Mouse (Mus musculus) lung, adult 2 months (tissue): Measurements from ENCODE around the gene Cyp2c37. TPM values are rescaled to one million over a fixed set of nuclear protein-coding genes. Genes with fewer than 3 reads are reported as not detected.
"Not testable (repeated sequence)": the region's sequence is repeated elsewhere in the genome, so short reads cannot be mapped to it uniquely, and the experiment has no call there.

Experiments used
- DNase-seq: peaks from one replicate; pipeline ENCODE4 v3.0.0; 2022
- H3K4me1 ChIP-seq: fragments of 200-500 bp; 2 replicates; pipeline ENCODE4 v1.6.1; 2011; ENCODE audit warnings: low read length; ENCODE audit not compliant: control insufficient read depth, insufficient read depth
- H3K4me3 ChIP-seq: fragments of 200-500 bp; replicated peaks from 2 replicates; pipeline ENCODE3; 2011; ENCODE audit warnings: low read depth, mild to moderate bottlenecking, control low read depth, low read length; ENCODE audit errors: extremely low read depth
- CTCF ChIP-seq: fragments of 200-500 bp; IDR thresholded peaks from 2 replicates; pipeline ENCODE4 v1.5.1; 2011; ENCODE audit warnings: mild to moderate bottlenecking, low read length, control low read depth; ENCODE audit not compliant: insufficient read depth
- POLR2A ChIP-seq: fragments of 200-500 bp; IDR thresholded peaks from 2 replicates; pipeline ENCODE4 v1.6.1; 2011; ENCODE audit warnings: low read depth, mild to moderate bottlenecking, control low read depth, low read length, borderline replicate concordance; ENCODE audit errors: extremely low read depth
- WGBS: fragments of 180-500 bp; shearing (Covaris S2); methylation state at CpG from one replicate; pipeline ENCODE4 v1.1.7; 2018; 5-methylcytosine and 5-hydroxymethylcytosine counted together
- polyA plus RNA-seq: library from polyadenylated mRNA; depleted of rRNA; stranded (reverse); fragments of >200 nt; gene quantifications from 2 replicates; pipeline ENCODE4 v1.2.3, GENCODE M21; 2012; rRNA removed

The Cyp2c37 gene
- not detected in 2 replicates for polyA plus RNA-seq

DNA sequence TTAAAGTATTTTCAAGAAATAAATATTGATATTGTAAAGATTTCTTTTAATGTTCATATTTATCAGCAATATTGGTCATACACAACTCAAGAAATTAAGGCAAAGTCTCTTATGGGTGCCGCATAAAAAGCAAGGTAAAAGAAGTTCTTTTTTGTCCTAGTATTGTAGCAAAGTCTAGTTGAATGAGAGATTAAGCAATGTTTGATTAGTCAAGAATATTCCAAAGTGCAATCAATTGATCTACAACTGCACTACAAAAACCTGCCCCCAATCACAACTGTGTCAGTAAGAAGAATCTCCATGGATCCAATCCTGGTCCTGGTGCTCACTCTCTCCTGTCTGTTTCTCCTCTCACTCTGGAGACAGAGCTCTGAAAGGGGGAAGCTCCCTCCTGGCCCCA lies at the start of gene Cyp2c37:
Cyp2c37 (plus strand) TSS at position 285 of the 400 bp plus-strand sequence.
- DNase-seq, H3K4me3 ChIP-seq, H3K4me1 ChIP-seq: not testable (repeated sequence)
- WGBS = 98% methylated on average over 1 of the region's 1 CpGs

DNA sequence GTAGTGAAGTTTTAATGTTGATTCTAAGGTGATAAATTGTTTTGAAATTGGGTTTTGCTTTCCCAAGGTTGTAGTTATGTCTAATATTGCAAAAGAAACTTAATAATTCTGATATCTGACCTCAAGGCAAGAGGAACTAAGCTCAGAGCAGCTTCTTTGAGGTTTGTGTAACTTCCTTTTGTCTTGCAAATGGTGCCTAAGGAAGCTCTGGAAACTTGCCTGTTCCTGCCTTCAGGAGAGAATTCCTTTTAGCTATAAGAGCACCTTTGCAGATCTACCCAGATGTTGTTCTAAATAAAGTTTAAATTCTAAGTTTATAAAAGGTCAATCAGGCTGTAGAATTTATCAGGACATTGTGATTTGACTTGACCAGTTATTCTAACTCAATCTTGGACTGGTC lies 31.4 kb upstream of the Cyp2c37 start:
- not testable (repeated sequence) for H3K4me1 ChIP-seq, DNase-seq, H3K4me3 ChIP-seq

GRCm38 (mm10) chr19:39971096-39971495 lies 21.1 kb upstream of the Cyp2c37 start:
- DNase-seq, H3K4me3 ChIP-seq, H3K4me1 ChIP-seq: not testable (repeated sequence)
- 84% methylated on average over 3 of the region's 3 CpGs for WGBS

DNA sequence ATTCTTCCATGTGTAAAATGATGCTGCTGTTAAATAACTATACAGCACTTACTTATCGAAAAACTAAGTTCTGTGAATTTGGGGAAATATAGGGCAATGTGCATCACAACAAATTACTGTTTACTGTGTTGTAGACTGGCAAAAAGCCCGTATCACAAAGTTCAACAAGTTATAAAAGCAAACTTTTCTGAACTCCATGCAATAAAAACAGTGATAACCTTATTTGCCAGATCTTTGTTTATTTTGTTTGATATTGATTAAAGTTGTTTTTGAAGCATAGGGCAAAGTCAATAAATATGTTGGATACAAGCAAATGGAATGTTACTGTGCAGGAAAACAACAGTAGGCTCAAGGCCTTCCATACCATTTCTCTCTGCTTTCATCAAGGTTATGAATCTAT lies 2.8 kb upstream of the Cyp2c37 start:
- TF ChIP-seq CTCF = no peak
- TF ChIP-seq POLR2A = no peak
- WGBS = 51% methylated on average over 2 of the region's 2 CpGs
- no peak for DNase-seq
- H3K4me1 ChIP-seq = no peaks in the 10 kb centered on the region
- H3K4me3 ChIP-seq = no peak overlapping the region

Other genes with a start within 250 kb of the Cyp2c37 start
- gene Cyp2c40, start 179.6 kb upstream of the Cyp2c37 start, polyA plus RNA-seq = not detected in 2 replicates
- not detected in 2 replicates for gene Cyp2c69, start 105.6 kb upstream of the Cyp2c37 start, polyA plus RNA-seq
- gene Cyp2c54, start 81.4 kb downstream of the Cyp2c37 start, polyA plus RNA-seq = not detected in 2 replicates
- gene Cyp2c50, start 97.3 kb downstream of the Cyp2c37 start, polyA plus RNA-seq = 0.08 TPM in 1 of 2 replicates, not detected in the other
- 0.08 and 0.17 TPM in 2 replicates for gene Cyp2c70, start 194.9 kb downstream of the Cyp2c37 start, polyA plus RNA-seq